21 mouse cellular contexts compared by ENCODE assay signal in the genomic region with DNA sequence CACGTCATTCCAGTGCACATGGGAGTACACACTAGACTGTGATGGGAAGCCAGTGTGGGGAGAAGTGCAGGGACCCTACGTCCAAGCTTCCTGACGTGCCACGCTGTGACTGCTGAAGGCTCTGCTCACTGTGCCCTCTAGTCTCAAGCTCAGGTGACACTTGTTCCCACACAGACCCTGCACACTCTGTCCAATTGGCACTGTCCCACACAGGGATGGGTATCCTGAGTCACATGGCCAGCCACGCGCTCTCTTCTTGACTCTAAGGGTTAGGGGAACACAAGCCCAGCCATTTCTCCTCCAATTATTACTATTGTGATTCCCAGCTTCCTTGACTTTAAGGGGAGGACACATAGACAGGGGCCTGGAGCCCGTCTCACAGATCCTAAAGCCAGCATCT. TPM values are rescaled to one million over a fixed set of nuclear protein-coding genes. Genes with fewer than 3 reads are reported as not detected.
"Had no signal": no experiment of that assay in that cellular context is flagged by ENCODE, and none has a peak within 500 bp of the region (broad histone marks: within the 10 kb centered on the region; RNA-seq: fewer than 3 reads in every experiment).

No protein-coding gene starts in this region.

- DNase-seq: liver, postnatal 0 days; lung, adult 2 months; lung, postnatal 14 days; lung, postnatal 36 days; midbrain, embryonic 14.5 days; right cerebral cortex, postnatal 14 days; thymus, adult 2 months; thymus, postnatal 25 days; thymus, postnatal 4 days had no signal

- H3K4me3 ChIP-seq: liver, embryonic 15.5 days; lung, embryonic 15.5 days; midbrain, embryonic 10.5 days; midbrain, embryonic 12.5 days; myocyte; neural tube, embryonic 13.5 days; neural tube, embryonic 15.5 days; stomach, embryonic 15.5 days had no signal

- H3K9me3 ChIP-seq: liver, embryonic 15.5 days; lung, embryonic 15.5 days; midbrain, embryonic 10.5 days; midbrain, embryonic 12.5 days; neural tube, embryonic 13.5 days; neural tube, embryonic 15.5 days; stomach, embryonic 15.5 days had no signal

- H3K4me2 ChIP-seq: liver, embryonic 15.5 days; lung, embryonic 15.5 days; midbrain, embryonic 12.5 days; neural tube, embryonic 13.5 days; neural tube, embryonic 15.5 days; stomach, embryonic 15.5 days had no signal

- H3K9ac ChIP-seq: liver, embryonic 15.5 days; liver, postnatal 0 days; lung, embryonic 15.5 days; midbrain, embryonic 12.5 days; neural tube, embryonic 13.5 days; neural tube, embryonic 15.5 days; stomach, embryonic 15.5 days had no signal

- H3K27ac ChIP-seq: liver, embryonic 15.5 days; midbrain, embryonic 10.5 days; midbrain, embryonic 12.5 days; neural tube, embryonic 13.5 days; neural tube, embryonic 15.5 days; stomach, postnatal 0 days had no signal

- ATAC-seq: liver, postnatal 0 days; lung, postnatal 0 days; midbrain, embryonic 16.5 days had no signal

- H3K4me1 ChIP-seq: midbrain, embryonic 10.5 days; midbrain, embryonic 12.5 days; neural tube, embryonic 13.5 days; neural tube, embryonic 15.5 days had no signal

- H3K27me3 ChIP-seq: liver, embryonic 15.5 days; lung, embryonic 15.5 days; midbrain, embryonic 12.5 days; neural tube, embryonic 13.5 days; neural tube, embryonic 15.5 days; stomach, embryonic 15.5 days had no signal

RNA-seq across cellular contexts. Expression of a gene that starts 52.3 kb away (rescaled TPM):
- total RNA-seq: megakaryocyte-erythroid progenitor cell, adult 5-6 weeks had no signal
